Mouse (Mus musculus) intestine, embryonic 15.5 days (tissue): ENCODE data around the gene Nr2f2. TPM values are rescaled to one million over a fixed set of nuclear protein-coding genes. Genes with fewer than 3 reads are reported as not detected.

Experiments used
- ATAC-seq: fragments of 200-750 bp; cut with Nextera tagmentation; 2 replicates; pipeline ENCODE4 v1.8.0; 2017; ENCODE audit warnings: moderate TSS enrichment, moderate library complexity
- H3K27ac ChIP-seq: fragments of 300-500 bp; sonication (generic); 2 replicates; pipeline ENCODE4 v1.5.1; 2015; ENCODE audit warnings: mild to moderate bottlenecking, inconsistent platforms
- H3K27me3 ChIP-seq: fragments of 300-500 bp; sonication (generic); replicated peaks from 2 replicates; pipeline ENCODE4 v1.6.1; 2015; ENCODE audit warnings: inconsistent platforms
- H3K36me3 ChIP-seq: fragments of 300-500 bp; sonication (generic); 2 replicates; pipeline ENCODE4 v1.6.1; 2015; ENCODE audit warnings: inconsistent platforms
- H3K4me1 ChIP-seq: fragments of 300-500 bp; sonication (generic); replicated peaks from 2 replicates; pipeline ENCODE4 v1.6.1; 2015; ENCODE audit warnings: inconsistent platforms
- H3K4me2 ChIP-seq: fragments of 300-500 bp; sonication (generic); replicated peaks from 2 replicates; pipeline ENCODE4 v1.6.1; 2015; ENCODE audit warnings: mild to moderate bottlenecking, inconsistent platforms
- H3K4me3 ChIP-seq: fragments of 300-500 bp; sonication (generic); replicated peaks from 2 replicates; pipeline ENCODE4 v1.5.1; 2015; ENCODE audit warnings: inconsistent platforms
- H3K9ac ChIP-seq: fragments of 300-500 bp; sonication (generic); 2 replicates; pipeline ENCODE4 v1.6.1; 2015; ENCODE audit warnings: inconsistent platforms
- H3K9me3 ChIP-seq: fragments of 300-500 bp; sonication (generic); 2 replicates; pipeline ENCODE4 v1.6.1; 2016; ENCODE audit warnings: inconsistent platforms
- WGBS: fragments of 180-500 bp; shearing (Covaris S2); methylation state at CpG from one replicate; pipeline ENCODE4 v1.1.7; 2015; 5-methylcytosine and 5-hydroxymethylcytosine counted together
- polyA plus RNA-seq: library from polyadenylated mRNA; unstranded; fragments of >200 nt; fragmentation: Nextera tagmentation; extraction: Ambion mirVana; gene quantifications from 2 replicates; pipeline ENCODE4 v1.2.1, GENCODE M21; 2015

Gene Nr2f2
- polyA plus RNA-seq, 1 experiment from 2014 or later = 46.3 TPM

GRCm38 (mm10) chr7:70327191-70327590 is 39.3 kb downstream of the Nr2f2 start:
- Histone ChIP-seq H3K4me3 (no peak overlapping the region), H3K9ac (no peak overlapping the region), H3K4me1 (peaks cover 10% of the 10 kb centered on the region), H3K36me3 (no peaks in the 10 kb centered on the region), H3K4me2 (no peak overlapping the region), H3K27ac (no peak overlapping the region), H3K9me3 (no peaks in the 10 kb centered on the region), H3K27me3 (peaks cover 85% of the 10 kb centered on the region)
- 22% methylated on average over 2 of the region's 2 CpGs for WGBS
- no peak for ATAC-seq

DNA sequence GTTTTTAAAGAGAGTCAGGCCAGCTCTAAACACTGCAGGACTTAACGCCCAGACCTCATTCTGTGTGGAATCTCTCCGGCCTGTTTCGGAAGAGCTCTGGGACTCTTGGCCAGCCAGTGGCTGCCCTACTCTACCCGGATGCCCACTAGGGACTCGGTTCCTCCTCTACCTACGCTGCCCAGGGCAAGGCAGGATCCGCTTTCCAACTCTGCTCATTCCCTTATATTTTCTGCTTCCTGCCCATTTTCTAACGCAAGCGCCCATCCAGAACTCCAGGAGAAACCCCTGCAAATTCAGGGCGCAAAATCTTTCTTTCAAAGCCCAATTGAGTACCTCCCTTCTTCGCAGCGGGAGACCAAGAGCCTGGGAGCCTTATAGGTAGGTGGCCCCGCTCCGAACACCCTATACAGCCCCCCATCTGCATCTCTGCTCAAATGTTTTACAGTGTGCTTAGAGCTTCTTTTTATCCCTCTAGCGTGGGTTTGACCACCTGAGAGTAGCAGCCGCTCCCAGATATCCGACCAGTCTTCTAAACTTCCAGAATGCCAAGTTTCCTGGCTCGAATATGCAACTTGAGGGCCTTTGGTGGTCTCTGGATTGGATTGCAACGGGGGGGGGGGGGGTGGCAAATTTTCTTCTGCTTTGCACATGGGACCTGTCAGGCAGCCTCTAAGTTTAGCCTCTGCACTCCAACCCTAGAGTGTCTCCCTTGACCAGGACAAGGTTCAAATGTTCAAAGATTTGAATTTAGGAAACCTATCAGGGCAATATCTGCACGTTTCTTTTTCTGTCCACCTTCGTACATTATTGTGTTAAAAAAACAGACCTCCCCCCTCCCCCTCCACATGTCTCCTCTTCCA is 40.1 kb downstream of the Nr2f2 start:
- Histone ChIP-seq H3K9me3 (no peaks in the 10 kb centered on the region), H3K9ac (no peak overlapping the region), H3K36me3 (no peaks in the 10 kb centered on the region), H3K27me3 (peaks cover 82% of the 10 kb centered on the region), H3K27ac (no peak overlapping the region), H3K4me1 (peaks cover 4% of the 10 kb centered on the region), H3K4me3 (no peak overlapping the region), H3K4me2 (no peak overlapping the region)
- ATAC-seq = no peak
- 6% methylated on average over 21 of the region's 21 CpGs for WGBS

DNA sequence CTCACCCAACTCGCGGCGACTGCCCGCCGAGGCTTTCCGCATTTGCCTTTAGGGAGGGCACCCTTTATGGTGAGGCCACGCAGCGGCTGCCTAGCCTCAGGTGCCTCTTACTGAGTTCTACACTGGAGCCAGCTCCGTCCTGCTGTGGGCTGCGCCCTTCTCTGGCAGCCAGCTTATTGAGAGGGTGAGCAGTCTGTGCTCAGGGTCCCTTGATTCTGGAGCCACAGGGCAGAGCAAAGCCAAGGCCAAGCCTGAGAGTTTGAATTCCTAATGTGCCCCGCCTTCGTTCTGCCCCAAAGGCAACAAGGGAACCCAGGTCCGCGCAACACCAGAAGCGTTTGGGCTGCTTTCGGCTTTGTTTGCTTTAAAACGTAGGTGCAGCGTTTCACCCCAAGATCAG is 41.2 kb downstream of the Nr2f2 start:
- no peak overlapping the region for H3K4me3 ChIP-seq

GRCm38 (mm10) chr7:70324541-70324940 is 42.0 kb downstream of the Nr2f2 start:
- WGBS = 22% methylated on average over 5 of the region's 5 CpGs
- Histone ChIP-seq H3K4me1 (0 out of 2 replicates have a peak, but pooled peaks cover 3% of the 10 kb centered on the region), H3K27me3 (peaks cover 69% of the 10 kb centered on the region)

More for the DNA sequence above, 41.2 kb downstream of the Nr2f2 start:
- H3K4me1 ChIP-seq = 0 out of 2 replicates have a peak, but pooled peaks cover 3% of the 10 kb centered on the region
- no peak overlapping the region for H3K4me2 ChIP-seq
- no peak overlapping the region for H3K9ac ChIP-seq
- H3K27ac ChIP-seq = no peak overlapping the region
- no peak for ATAC-seq
- H3K36me3 ChIP-seq = no peaks in the 10 kb centered on the region
- WGBS = 3% methylated on average over 18 of the region's 18 CpGs
- H3K27me3 ChIP-seq = peaks cover 76% of the 10 kb centered on the region
- H3K9me3 ChIP-seq = no peaks in the 10 kb centered on the region

DNA sequence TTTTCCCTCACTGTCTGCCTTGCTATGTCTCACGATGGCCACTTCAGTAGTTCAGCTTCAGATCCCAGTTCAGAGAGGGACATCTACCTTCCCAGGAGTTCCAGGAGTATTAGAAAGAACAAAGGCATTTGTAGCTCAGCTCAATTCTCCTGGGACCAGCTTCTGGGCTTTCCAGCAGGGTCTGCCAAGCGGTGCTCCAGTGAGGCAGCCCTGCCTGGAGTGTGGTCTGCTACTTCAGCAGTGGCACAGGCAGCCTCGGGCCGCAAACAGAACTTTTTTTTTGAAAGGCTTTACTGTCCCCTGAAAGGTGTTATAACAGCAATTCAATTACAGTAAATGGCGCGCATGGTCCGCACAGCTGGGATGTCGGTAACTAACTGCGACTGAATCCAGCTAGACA is 42.5 kb downstream of the Nr2f2 start:
- H3K4me3 ChIP-seq = no peak overlapping the region
- no peak overlapping the region for H3K27ac ChIP-seq
- H3K27me3 ChIP-seq = peaks cover 64% of the 10 kb centered on the region
- H3K9me3 ChIP-seq = no peaks in the 10 kb centered on the region
- 22% methylated on average over 9 of the region's 9 CpGs for WGBS
- H3K4me1 ChIP-seq = 0 out of 2 replicates have a peak, but pooled peaks cover 3% of the 10 kb centered on the region
- H3K4me2 ChIP-seq = no peak overlapping the region
- no peak overlapping the region for H3K9ac ChIP-seq
- no peak for ATAC-seq
- H3K36me3 ChIP-seq = no peaks in the 10 kb centered on the region

More at GRCm38 (mm10) chr7:70324541-70324940, 42.0 kb downstream of the Nr2f2 start:
- no peaks in the 10 kb centered on the region for H3K9me3 ChIP-seq
- H3K4me3 ChIP-seq = no peak overlapping the region
- no peak overlapping the region for H3K27ac ChIP-seq
- no peak overlapping the region for H3K9ac ChIP-seq
- no peak overlapping the region for H3K4me2 ChIP-seq
- H3K36me3 ChIP-seq = no peaks in the 10 kb centered on the region
- ATAC-seq = no peak

DNA sequence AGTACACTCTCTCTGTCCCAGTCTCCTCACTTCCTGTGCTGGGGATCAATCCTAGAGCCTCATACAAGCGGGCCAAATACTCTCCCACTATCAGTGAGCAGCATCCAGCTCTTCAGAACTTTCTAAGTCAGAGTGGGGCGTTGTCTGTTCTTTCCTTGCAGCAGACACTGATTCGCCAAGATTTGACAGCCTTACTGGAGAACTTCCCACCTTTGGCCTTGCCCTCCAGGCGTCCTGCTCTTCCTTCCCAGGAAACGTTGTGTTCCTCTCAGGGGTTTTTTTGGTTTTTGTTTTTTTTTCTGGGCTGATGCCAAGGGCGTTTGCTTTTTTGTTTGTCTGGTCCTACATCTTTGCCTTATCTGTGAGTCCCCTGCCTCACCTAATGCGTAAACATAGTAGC is 60.8 kb downstream of the Nr2f2 start:
- no peak overlapping the region for H3K27ac ChIP-seq
- ATAC-seq = no peak
- H3K9me3 ChIP-seq = no peaks in the 10 kb centered on the region
- no peaks in the 10 kb centered on the region for H3K27me3 ChIP-seq
- H3K4me1 ChIP-seq = no peaks in the 10 kb centered on the region
- WGBS = 49% methylated on average over 7 of the region's 7 CpGs
- no peak overlapping the region for H3K9ac ChIP-seq
- H3K36me3 ChIP-seq = no peaks in the 10 kb centered on the region
- H3K4me2 ChIP-seq = no peak overlapping the region
- H3K4me3 ChIP-seq = no peak overlapping the region

DNA sequence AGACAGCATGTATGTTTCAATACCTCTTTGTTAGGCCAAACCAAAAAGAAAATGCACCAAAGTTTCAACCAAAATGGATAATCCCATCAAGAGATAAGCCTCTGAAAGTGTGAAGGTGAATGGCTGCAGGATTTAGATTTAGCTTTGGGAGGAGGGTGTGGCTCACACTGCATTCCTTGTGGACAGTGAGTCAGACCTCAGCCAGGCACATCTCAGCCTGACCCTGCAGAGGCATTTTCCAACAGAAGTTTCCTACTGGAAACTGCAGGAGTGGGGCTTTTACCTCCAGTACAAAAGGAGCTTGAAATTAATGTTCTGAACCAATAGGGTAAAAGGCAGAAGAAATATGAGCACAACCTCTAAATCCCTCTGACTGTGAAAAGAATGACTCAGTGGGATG is 62.1 kb downstream of the Nr2f2 start:
- Histone ChIP-seq H3K4me2 (no peak overlapping the region), H3K4me1 (no peaks in the 10 kb centered on the region), H3K9ac (no peak overlapping the region), H3K4me3 (no peak overlapping the region), H3K27ac (no peak overlapping the region), H3K36me3 (no peaks in the 10 kb centered on the region), H3K27me3 (no peaks in the 10 kb centered on the region), H3K9me3 (no peaks in the 10 kb centered on the region)
- ATAC-seq = no peak
